Mouse (Mus musculus) heart, postnatal 25 days (tissue): Measurements from ENCODE around the gene Pomt1. TPM values are rescaled to one million over a fixed set of nuclear protein-coding genes. Genes with fewer than 3 reads are reported as not detected.
"Not testable (repeated sequence)": the region's sequence is repeated elsewhere in the genome, so short reads cannot be mapped to it uniquely, and the experiment has no call there.

Experiments used
- DNase-seq: peaks from one replicate; pipeline ENCODE4 v3.0.0; 2022; ENCODE audit warnings: low spot score
- intact Hi-C: fragments of 180-260 bp; cut with DNase I; formaldehyde crosslinking; loops from one replicate; pipeline ENCODE4 v1.15.1; 2025
- total RNA-seq, 2 experiments: library from RNA; stranded (reverse); gene quantifications; 2 replicates each; pipeline ENCODE4 v1.2.3; 2021

The Pomt1 gene
- total RNA-seq, 2 experiments from 2014 or later: 13.5 to 14.9 TPM

GRCm38 (mm10) chr2:32259657-32260417 is 23.4 kb downstream of the Pomt1 start, which contains the start of gene Uck1:
Uck1 (minus strand) TSS chr2:32260159.
- DNase-seq: peak; percentile 81
- intact Hi-C loops: no loop called here

- DNase-seq: no peak
- intact Hi-C loops: no loop called here
Observed at GRCm38 (mm10) chr2:32260635-32261034, 24.2 kb downstream of the Pomt1 start.

- DNase-seq: no peak
- intact Hi-C loops: no loop called here
Observed at GRCm38 (mm10) chr2:32275823-32276222, 39.4 kb downstream of the Pomt1 start.

GRCm38 (mm10) chr2:32282289-32282688 is 45.9 kb downstream of the Pomt1 start:
- intact Hi-C loops: no loop called here
- DNase-seq: no peak

- intact Hi-C loops: no loop called here
Observed at GRCm38 (mm10) chr2:32282727-32283126, 46.3 kb downstream of the Pomt1 start.

GRCm38 (mm10) chr2:32283986-32284385 is 47.6 kb downstream of the Pomt1 start:
- intact Hi-C loops: no loop called here
- DNase-seq: no peak

More at GRCm38 (mm10) chr2:32282727-32283126, 46.3 kb downstream of the Pomt1 start:
- no peak for DNase-seq

GRCm38 (mm10) chr2:32287334-32287840 is 51.0 kb downstream of the Pomt1 start, which contains the start of gene Golga2:
Golga2 (plus strand) TSS chr2:32287384.
- intact Hi-C loops: no loop called here
- no peak for DNase-seq

- DNase-seq: peak; percentile 94
- intact Hi-C loops: no loop called here
Observed at GRCm38 (mm10) chr2:32287923-32288367, 51.6 kb downstream of the Pomt1 start, which contains the start of gene Swi5. Swi5 (minus strand) TSS chr2:32288075.

GRCm38 (mm10) chr2:32288371-32288931 is 52.1 kb downstream of the Pomt1 start:
- no peak for DNase-seq
- intact Hi-C loops: no loop called here

GRCm38 (mm10) chr2:32289578-32289977 is 53.2 kb downstream of the Pomt1 start:
- no peak for DNase-seq

GRCm38 (mm10) chr2:32294348-32294747 is 58.0 kb downstream of the Pomt1 start:
- intact Hi-C loops: no loop called here
- DNase-seq: peak; percentile 37

More at GRCm38 (mm10) chr2:32289578-32289977, 53.2 kb downstream of the Pomt1 start:
- intact Hi-C loops: no loop called here

GRCm38 (mm10) chr2:32295285-32295684 is 58.9 kb downstream of the Pomt1 start:
- intact Hi-C loops: no loop called here
- DNase-seq: no peak

- intact Hi-C loops, DNase-seq: not testable (repeated sequence)
Observed at GRCm38 (mm10) chr2:32295842-32296241, 59.5 kb downstream of the Pomt1 start.

- intact Hi-C loops: no loop called here
- DNase-seq: no peak
Observed at GRCm38 (mm10) chr2:32299469-32299868, 63.1 kb downstream of the Pomt1 start.

- DNase-seq: no peak
- intact Hi-C loops: no loop called here
Observed at GRCm38 (mm10) chr2:32302952-32303351, 66.6 kb downstream of the Pomt1 start.

- DNase-seq: no peak
- intact Hi-C loops: no loop called here
Observed at GRCm38 (mm10) chr2:32304145-32304832, 67.9 kb downstream of the Pomt1 start.
